Mouse (Mus musculus) liver, postnatal 0 days (tissue): ENCODE data around the gene Timp3. TPM values are rescaled to one million over a fixed set of nuclear protein-coding genes. Genes with fewer than 3 reads are reported as not detected.

Experiments used
- ATAC-seq: fragments of 200-750 bp; cut with Nextera tagmentation; 2 replicates; pipeline ENCODE4 v1.8.0; 2017; ENCODE audit warnings: mild to moderate bottlenecking, moderate library complexity
- DNase-seq: peaks from one replicate; pipeline ENCODE4 v3.0.0-alpha.2; 2016
- H3K27ac ChIP-seq: fragments of 300-500 bp; sonication (generic); 2 replicates; pipeline ENCODE4 v1.5.1; 2014; ENCODE audit warnings: antibody characterized with exemption, moderate library complexity, mild to moderate bottlenecking, low read depth
- H3K27me3 ChIP-seq: fragments of 300-500 bp; sonication (generic); 2 replicates; pipeline ENCODE4 v1.6.1; 2014; ENCODE audit warnings: low read length, control low read depth, mixed read lengths; ENCODE audit not compliant: insufficient read depth
- H3K36me3 ChIP-seq: fragments of 300-500 bp; sonication (generic); replicated peaks from 2 replicates; pipeline ENCODE4 v1.6.1; 2014; ENCODE audit warnings: mild to moderate bottlenecking, control low read depth, low read length, moderate library complexity, mixed read lengths; ENCODE audit not compliant: insufficient read depth
- H3K4me1 ChIP-seq: fragments of 300-500 bp; sonication (generic); 2 replicates; pipeline ENCODE4 v1.6.1; 2014; ENCODE audit warnings: antibody characterized with exemption, mild to moderate bottlenecking, control low read depth; ENCODE audit not compliant: insufficient read depth
- H3K4me2 ChIP-seq: fragments of 300-500 bp; sonication (generic); 2 replicates; pipeline ENCODE4 v1.6.1; 2014; ENCODE audit warnings: low read depth, mild to moderate bottlenecking, low read length, moderate library complexity, mixed read lengths
- H3K4me3 ChIP-seq: fragments of 300-500 bp; sonication (generic); 2 replicates; pipeline ENCODE4 v1.5.1; 2014; ENCODE audit warnings: low read depth, low read length
- H3K9ac ChIP-seq: fragments of 300-500 bp; sonication (generic); replicated peaks from 2 replicates; pipeline ENCODE4 v1.6.1; 2014; ENCODE audit warnings: mild to moderate bottlenecking, moderate library complexity
- H3K9me3 ChIP-seq: fragments of 300-500 bp; sonication (generic); 2 replicates; pipeline ENCODE4 v1.6.1; 2016; ENCODE audit warnings: mild to moderate bottlenecking, control low read depth, low read length, mixed read lengths
- CTCF ChIP-seq: sonication (generic); IDR thresholded peaks from 2 replicates; pipeline ENCODE4 v1.5.1; 2016; ENCODE audit warnings: antibody characterized with exemption, low read depth
- EP300 ChIP-seq: IDR thresholded peaks from 2 replicates; pipeline ENCODE4 v1.6.1; 2016; ENCODE audit warnings: antibody characterized with exemption, low read depth, mild to moderate bottlenecking
- WGBS: fragments of 180-500 bp; shearing (Covaris S2); extraction: QIAGEN DNeasy Blood & Tissue Kit; methylation state at CpG from one replicate; pipeline ENCODE4 v1.1.7; 2014; ENCODE audit not compliant: insufficient replicate concordance; 5-methylcytosine and 5-hydroxymethylcytosine counted together
- polyA plus RNA-seq: library from polyadenylated mRNA; unstranded; fragments of >200 nt; fragmentation: Nextera tagmentation; extraction: Ambion mirVana; gene quantifications from 2 replicates; pipeline ENCODE4 v1.2.1, GENCODE M21; 2015

Timp3 gene
- polyA plus RNA-seq, 1 experiment from 2014 or later: 7.9 TPM

- Histone ChIP-seq H3K36me3 (no peaks in the 10 kb centered on the region), H3K4me3 (peak overlapping the region; percentile 53), H3K9ac (peak overlapping the region; percentile 60), H3K4me2 (peak overlapping the region; percentile 78), H3K27me3 (peaks cover 24% of the 10 kb centered on the region), H3K9me3 (no peaks in the 10 kb centered on the region), H3K27ac (no peak overlapping the region), H3K4me1 (peaks cover 16% of the 10 kb centered on the region)
- 3% methylated on average over 9 of the region's 10 CpGs for WGBS
- ATAC-seq (no peak), DNase-seq (no peak)
- TF ChIP-seq EP300 (no peak), CTCF (no peak)
These were observed 932 bp downstream of the Timp3 start for GRCm38 (mm10) chr10:86301117-86301490.

DNA sequence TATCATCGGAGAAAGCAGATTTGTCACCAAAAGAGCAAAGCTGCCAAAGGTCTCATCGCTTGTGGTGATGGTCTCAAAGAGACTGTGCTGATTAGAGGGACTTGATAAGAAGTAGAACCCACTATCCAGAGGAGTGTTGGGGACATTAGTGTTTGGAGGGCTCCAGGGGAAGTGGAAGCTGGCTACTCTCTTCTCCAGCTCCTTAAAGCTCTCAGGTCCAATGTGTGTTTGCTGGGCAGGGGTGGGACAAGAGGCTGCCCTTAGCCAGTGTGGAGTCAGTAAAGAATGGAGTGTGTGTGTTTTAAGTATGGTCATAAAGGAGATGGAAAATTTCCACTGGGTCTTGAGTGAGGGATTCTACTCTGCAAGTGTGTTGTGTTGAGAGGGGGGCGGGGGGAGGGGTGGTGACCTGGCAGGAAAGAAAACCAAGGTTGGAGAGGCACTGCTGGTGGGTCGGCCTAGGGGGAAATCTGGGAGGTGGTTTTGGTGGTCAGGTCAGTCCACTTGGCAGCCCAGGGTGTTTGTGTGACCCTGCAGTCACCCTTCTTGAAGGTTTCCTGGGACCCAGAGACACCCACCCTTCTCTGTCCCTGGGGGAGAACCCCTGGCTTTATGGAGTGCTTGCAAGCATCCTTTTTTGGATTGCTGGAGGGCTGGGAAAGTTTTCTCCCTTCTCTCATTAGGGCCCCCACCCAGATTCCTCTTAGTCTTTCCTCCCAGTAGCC, 1.6 kb downstream of the Timp3 start:
- peak overlapping the region; percentile 78 for H3K4me2 ChIP-seq
- H3K27me3 ChIP-seq: peaks cover 24% of the 10 kb centered on the region
- WGBS: 37% methylated on average over 4 of the region's 4 CpGs
- H3K27ac ChIP-seq: no peak overlapping the region
- peak overlapping the region; percentile 53 for H3K4me3 ChIP-seq
- DNase-seq (no peak), ATAC-seq (no peak)
- TF ChIP-seq CTCF (no peak), EP300 (no peak)
- H3K4me1 ChIP-seq: peaks cover 16% of the 10 kb centered on the region
- no peaks in the 10 kb centered on the region for H3K9me3 ChIP-seq
- H3K9ac ChIP-seq: no peak overlapping the region
- no peaks in the 10 kb centered on the region for H3K36me3 ChIP-seq

DNA sequence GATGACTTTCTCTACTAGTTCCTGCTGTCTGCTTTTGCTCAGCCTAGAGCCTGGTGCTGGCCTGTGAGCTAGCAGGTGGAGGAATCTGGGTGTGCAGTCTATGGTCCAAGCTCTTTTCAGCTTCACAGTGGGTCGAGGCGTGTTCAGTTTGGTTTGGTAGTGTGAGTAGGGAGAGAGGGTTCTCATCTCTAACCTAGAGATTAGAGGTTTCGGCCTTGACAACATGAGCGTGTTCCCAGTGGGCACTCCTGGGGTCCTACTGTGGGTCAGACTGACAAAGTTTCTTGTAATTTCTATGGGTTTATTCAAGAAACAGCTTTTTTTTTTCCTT, 2.1 kb downstream of the Timp3 start:
- DNase-seq: no peak
- no peaks in the 10 kb centered on the region for H3K36me3 ChIP-seq
- H3K27me3 ChIP-seq: peaks cover 24% of the 10 kb centered on the region
- no peak overlapping the region for H3K9ac ChIP-seq
- WGBS: 52% methylated on average over 4 of the region's 4 CpGs
- H3K4me2 ChIP-seq: peak overlapping the region; percentile 78
- ATAC-seq: no peak
- H3K27ac ChIP-seq: no peak overlapping the region
- no peaks in the 10 kb centered on the region for H3K9me3 ChIP-seq
- H3K4me1 ChIP-seq: peaks cover 16% of the 10 kb centered on the region
- H3K4me3 ChIP-seq: peak overlapping the region; percentile 53; the same call in 1 of the 2 replicates
- TF ChIP-seq CTCF (no peak), EP300 (no peak)

DNA sequence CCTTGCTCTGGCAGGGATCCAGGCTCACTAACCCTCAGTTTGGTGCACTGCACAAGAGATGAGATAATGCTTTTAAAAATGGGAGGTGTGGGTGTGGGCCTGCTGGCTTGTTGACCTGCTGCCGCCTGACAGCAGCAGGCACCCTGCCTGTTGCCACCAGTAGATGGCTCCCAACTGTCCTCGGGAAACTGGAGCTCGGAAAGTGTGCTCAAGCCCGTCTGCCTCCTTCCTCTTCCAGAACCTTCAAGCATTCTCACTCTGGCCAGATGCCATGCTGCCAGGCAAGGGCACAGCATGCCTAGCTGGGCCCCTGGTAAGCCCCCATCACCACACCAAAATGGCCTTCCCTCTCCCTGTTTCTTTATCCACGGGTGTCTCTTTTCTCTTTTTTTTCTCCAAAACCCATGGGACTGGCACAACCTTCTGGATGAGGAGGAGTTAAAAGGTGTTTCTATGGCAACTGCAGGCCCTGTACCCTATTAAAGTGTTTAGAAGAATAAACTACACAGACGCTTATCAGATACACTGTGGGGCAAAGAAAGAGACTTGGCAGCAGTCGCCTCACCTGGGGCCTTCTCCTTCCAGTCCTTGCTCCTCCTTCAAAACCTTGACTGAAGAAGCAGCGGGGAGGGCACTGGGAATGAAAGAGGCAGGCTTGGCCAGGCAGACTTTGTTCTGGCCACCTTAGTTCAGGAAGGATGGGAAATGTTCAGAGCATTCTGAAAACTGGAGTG, 2.8 kb downstream of the Timp3 start:
- H3K4me3 ChIP-seq: no peak overlapping the region
- no peak overlapping the region for H3K27ac ChIP-seq
- H3K27me3 ChIP-seq: peaks cover 22% of the 10 kb centered on the region
- WGBS: 27% methylated on average over 8 of the region's 8 CpGs
- H3K9me3 ChIP-seq: no peaks in the 10 kb centered on the region
- no peaks in the 10 kb centered on the region for H3K36me3 ChIP-seq
- DNase-seq (peak; percentile 72), ATAC-seq (peak; percentile 89)
- peak overlapping the region; percentile 78; the same call in 1 of the 2 replicates for H3K4me2 ChIP-seq
- no peak overlapping the region; the same call in 1 of the 2 replicates for H3K9ac ChIP-seq
- TF ChIP-seq EP300 (no peak), CTCF (peak; percentile 84)
- peaks cover 16% of the 10 kb centered on the region for H3K4me1 ChIP-seq

GRCm38 (mm10) chr10:86303495-86303876, 3.3 kb downstream of the Timp3 start:
- no peak overlapping the region for H3K9ac ChIP-seq
- no peak overlapping the region for H3K27ac ChIP-seq
- no peak overlapping the region for H3K4me2 ChIP-seq

GRCm38 (mm10) chr10:86304583-86304982, 4.4 kb downstream of the Timp3 start:
- WGBS: 27% methylated on average over 2 of the region's 2 CpGs
- no peak overlapping the region for H3K4me2 ChIP-seq
- TF ChIP-seq EP300 (no peak), CTCF (no peak)

More at GRCm38 (mm10) chr10:86303495-86303876, 3.3 kb downstream of the Timp3 start:
- DNase-seq (no peak), ATAC-seq (no peak)
- Histone ChIP-seq H3K4me1 (peaks cover 16% of the 10 kb centered on the region), H3K27me3 (peaks cover 22% of the 10 kb centered on the region), H3K4me3 (no peak overlapping the region), H3K36me3 (no peaks in the 10 kb centered on the region), H3K9me3 (no peaks in the 10 kb centered on the region)
- WGBS: 59% methylated on average over 2 of the region's 2 CpGs
- TF ChIP-seq EP300 (no peak), CTCF (no peak)

More at GRCm38 (mm10) chr10:86304583-86304982, 4.4 kb downstream of the Timp3 start:
- H3K27ac ChIP-seq: no peak overlapping the region
- H3K36me3 ChIP-seq: no peaks in the 10 kb centered on the region
- H3K9ac ChIP-seq: no peak overlapping the region
- peaks cover 22% of the 10 kb centered on the region for H3K27me3 ChIP-seq
- ATAC-seq (no peak), DNase-seq (no peak)
- H3K9me3 ChIP-seq: no peaks in the 10 kb centered on the region
- H3K4me3 ChIP-seq: no peak overlapping the region
- H3K4me1 ChIP-seq: peaks cover 16% of the 10 kb centered on the region
